Comparison of ENCODE assay signal across 17 mouse cellular contexts in genomic region chr6:43403076-43403475, GRCm38 (mm10).
A peak's percentile ranks its signal among the peaks of the same experiment; 100 is the strongest.
DNase-seq lines count a peak whose midpoint lies in the region; ATAC-seq lines count a peak whose summit lies in the region.
"Had no signal": no experiment of that assay in that cellular context is flagged by ENCODE, and none has a peak within 500 bp of the region (broad histone marks: within the 10 kb centered on the region; RNA-seq: fewer than 3 reads in every experiment).

No protein-coding gene starts in this region.

- ATAC-seq in frontal cortex, adult (ENCODE audit: low TSS enrichment) = peak; percentile 57
- ATAC-seq: activated CD4-positive, CD25-positive, alpha-beta regulatory T cell, adult 4 months; intestine, embryonic 15.5 days; Patski had no signal

- DNase-seq in frontal cortex, postnatal 14 days (ENCODE audit: low spot score in 2 of 2) = no peak
- DNase-seq in cerebellum, adult 11 months = peak; percentile 45
- peak; percentile 76 for DNase-seq in cerebellum, adult 9-11 months
- DNase-seq in heart, postnatal 10 days = peak; percentile 49 to 57
- no peak for DNase-seq in right cerebral cortex, postnatal 14 days
- no peak for DNase-seq in gastrocnemius, postnatal 36 days
- no peak for DNase-seq in right cerebral cortex, postnatal 10 days (ENCODE audit: low spot score in 2 of 2)
- DNase-seq: gastrocnemius, postnatal 25 days; layer of hippocampus, postnatal 36 days; lung, adult 2 months; lung, postnatal 36 days; right cerebral cortex, postnatal 25 days; thymus, postnatal 36 days had no signal

- intact Hi-C loops in heart, postnatal 10 days (cut with DNase I) = no loop called here
- intact Hi-C loops in gastrocnemius, postnatal 36 days (cut with DNase I) = no loop called here

Comparison
In these comparisons a context has a peak if more than half of its experiments do, and no peak if none do; other contexts are left out.
1. DNase-seq: peak in cerebellum, adult 11 months (single experiment), cerebellum, adult 9-11 months (single experiment) and heart, postnatal 10 days (2 of 2); none in frontal cortex, postnatal 14 days (0 of 2), right cerebral cortex, postnatal 14 days (single experiment), gastrocnemius, postnatal 36 days (0 of 2) and right cerebral cortex, postnatal 10 days (0 of 2).